ENCODE assay signal across 20 mouse cellular contexts in genomic region chr7:111373380-111374173, GRCm38 (mm10).
A peak's percentile ranks its signal among the peaks of the same experiment; 100 is the strongest.
DNase-seq lines count a peak whose midpoint lies in the region; ATAC-seq and TF ChIP-seq lines count a peak whose summit lies in the region.
"Had no signal": no experiment of that assay in that cellular context is flagged by ENCODE, and none has a peak within 500 bp of the region (broad histone marks: within the 10 kb centered on the region; RNA-seq: fewer than 3 reads in every experiment).

No protein-coding gene starts in this region.

- H3K27me3 ChIP-seq in kidney, embryonic 16.5 days (ENCODE audit: insufficient read depth, low read length): no peaks in the 10 kb centered on the region
- no peaks in the 10 kb centered on the region for H3K27me3 ChIP-seq in kidney, adult 2 months (replicated peaks; ENCODE audit: control insufficient read depth, insufficient read depth, low read length)
- no peaks in the 10 kb centered on the region for H3K27me3 ChIP-seq in forebrain, embryonic 10.5 days (ENCODE audit: poor library complexity, severe bottlenecking)
- H3K27me3 ChIP-seq: embryonic facial prominence, embryonic 15.5 days; forebrain, embryonic 12.5 days; hindbrain, embryonic 15.5 days had no signal

- 32% methylated on average over 10 of the region's 10 CpGs for WGBS in kidney, embryonic 16.5 days
- whole genome bisulfite sequencing in kidney, adult 2 months: 71% methylated on average over 10 of the region's 10 CpGs
- 89% methylated on average over 10 of the region's 10 CpGs for WGBS in forebrain, embryonic 10.5 days

- no peak for TF ChIP-seq CTCF in kidney, adult 2 months (conservative IDR thresholded peaks at IDR 0.05; ENCODE audit: insufficient read depth, insufficient read length, low read depth, low read length)

- DNase-seq in embryo, embryonic 11 days: peak; percentile 20
- no peak for DNase-seq in embryo, embryonic 9.5 days (ENCODE audit: extremely low spot score)
- no peak for DNase-seq in kidney, adult 2 months
- DNase-seq in A20 (ENCODE audit: low read depth, low spot score): peak; percentile 55
- DNase-seq in mesoderm, embryonic 11.5 days (ENCODE audit: low read depth, low spot score): peak; percentile 49
- no peak for DNase-seq in forebrain, embryonic 10.5 days (ENCODE audit: extremely low spot score, low spot score)
- DNase-seq in adrenal gland, adult 2 months: no peak
- DNase-seq: adrenal gland, postnatal 10 days; cerebellum, adult 11 months; cerebellum, adult 8-10 months; cerebellum, postnatal 14 days; gastrocnemius, postnatal 10 days had no signal

- no peak overlapping the region for H3K9ac ChIP-seq in kidney, embryonic 16.5 days (replicated peaks; ENCODE audit: low read length)
- H3K9ac ChIP-seq: embryonic facial prominence, embryonic 15.5 days; forebrain, embryonic 12.5 days; heart, embryonic 12.5 days; hindbrain, embryonic 15.5 days had no signal

- H3K4me3 ChIP-seq in kidney, embryonic 16.5 days (ENCODE audit: low read length): no peak overlapping the region
- H3K4me3 ChIP-seq in kidney, adult 2 months (ENCODE audit: insufficient read depth, low read depth, low read length): no peak overlapping the region
- H3K4me3 ChIP-seq in forebrain, embryonic 10.5 days: no peak overlapping the region
- H3K4me3 ChIP-seq: embryonic facial prominence, embryonic 15.5 days; erythroblast, embryonic 14.5 days; forebrain, embryonic 12.5 days; heart, embryonic 12.5 days; hindbrain, embryonic 10.5 days; hindbrain, embryonic 15.5 days had no signal

- H3K27ac ChIP-seq in kidney, embryonic 16.5 days (ENCODE audit: low read length): no peak overlapping the region
- no peak overlapping the region for H3K27ac ChIP-seq in kidney, adult 2 months (ENCODE audit: insufficient read depth, low read depth, low read length)
- no peak overlapping the region for H3K27ac ChIP-seq in forebrain, embryonic 10.5 days
- H3K27ac ChIP-seq: embryonic facial prominence, embryonic 15.5 days; forebrain, embryonic 12.5 days; hindbrain, embryonic 10.5 days; hindbrain, embryonic 15.5 days had no signal

- no peak overlapping the region for H3K4me2 ChIP-seq in kidney, embryonic 16.5 days (replicated peaks; ENCODE audit: low read depth, low read length)
- H3K4me2 ChIP-seq: embryonic facial prominence, embryonic 15.5 days; forebrain, embryonic 12.5 days; heart, embryonic 12.5 days; hindbrain, embryonic 15.5 days had no signal

- H3K36me3 ChIP-seq in kidney, embryonic 16.5 days (ENCODE audit: insufficient read depth, low read length): no peaks in the 10 kb centered on the region
- H3K36me3 ChIP-seq in kidney, adult 2 months (ENCODE audit: control insufficient read depth, insufficient read depth, low read length): no peaks in the 10 kb centered on the region
- H3K36me3 ChIP-seq in forebrain, embryonic 10.5 days (replicated peaks): no peaks in the 10 kb centered on the region
- H3K36me3 ChIP-seq: embryonic facial prominence, embryonic 15.5 days; forebrain, embryonic 12.5 days; heart, embryonic 12.5 days; hindbrain, embryonic 10.5 days; hindbrain, embryonic 15.5 days had no signal

- ATAC-seq in kidney, embryonic 16.5 days (ENCODE audit: low FRiP score, low TSS enrichment): peak; percentile 62
- ATAC-seq: forebrain, embryonic 16.5 days had no signal

- H3K9me3 ChIP-seq in kidney, embryonic 16.5 days (ENCODE audit: low read length): no peaks in the 10 kb centered on the region
- H3K9me3 ChIP-seq in forebrain, embryonic 10.5 days: no peaks in the 10 kb centered on the region
- H3K9me3 ChIP-seq: embryonic facial prominence, embryonic 15.5 days; forebrain, embryonic 12.5 days; heart, embryonic 12.5 days; hindbrain, embryonic 10.5 days; hindbrain, embryonic 15.5 days had no signal

- no peaks in the 10 kb centered on the region for H3K4me1 ChIP-seq in kidney, embryonic 16.5 days (ENCODE audit: insufficient read depth, low read length)
- no peaks in the 10 kb centered on the region for H3K4me1 ChIP-seq in kidney, adult 2 months (ENCODE audit: control insufficient read depth, insufficient read depth, low read length)
- no peaks in the 10 kb centered on the region for H3K4me1 ChIP-seq in forebrain, embryonic 10.5 days
- H3K4me1 ChIP-seq: embryonic facial prominence, embryonic 15.5 days had no signal

- TF ChIP-seq POLR2A in kidney, adult 2 months (IDR thresholded peaks at IDR 0.05; ENCODE audit: low read depth, low read length): no peak

Comparison
In these comparisons a context has a peak if more than half of its experiments do, and no peak if none do; other contexts are left out.
1. DNase-seq: peak in embryo, embryonic 11 days (single experiment), A20 (single experiment) and mesoderm, embryonic 11.5 days (single experiment); none in embryo, embryonic 9.5 days (single experiment), kidney, adult 2 months (single experiment), forebrain, embryonic 10.5 days (single experiment) and adrenal gland, adult 2 months (single experiment).